8 mouse cellular contexts compared by ENCODE assay signal in the genomic region with DNA sequence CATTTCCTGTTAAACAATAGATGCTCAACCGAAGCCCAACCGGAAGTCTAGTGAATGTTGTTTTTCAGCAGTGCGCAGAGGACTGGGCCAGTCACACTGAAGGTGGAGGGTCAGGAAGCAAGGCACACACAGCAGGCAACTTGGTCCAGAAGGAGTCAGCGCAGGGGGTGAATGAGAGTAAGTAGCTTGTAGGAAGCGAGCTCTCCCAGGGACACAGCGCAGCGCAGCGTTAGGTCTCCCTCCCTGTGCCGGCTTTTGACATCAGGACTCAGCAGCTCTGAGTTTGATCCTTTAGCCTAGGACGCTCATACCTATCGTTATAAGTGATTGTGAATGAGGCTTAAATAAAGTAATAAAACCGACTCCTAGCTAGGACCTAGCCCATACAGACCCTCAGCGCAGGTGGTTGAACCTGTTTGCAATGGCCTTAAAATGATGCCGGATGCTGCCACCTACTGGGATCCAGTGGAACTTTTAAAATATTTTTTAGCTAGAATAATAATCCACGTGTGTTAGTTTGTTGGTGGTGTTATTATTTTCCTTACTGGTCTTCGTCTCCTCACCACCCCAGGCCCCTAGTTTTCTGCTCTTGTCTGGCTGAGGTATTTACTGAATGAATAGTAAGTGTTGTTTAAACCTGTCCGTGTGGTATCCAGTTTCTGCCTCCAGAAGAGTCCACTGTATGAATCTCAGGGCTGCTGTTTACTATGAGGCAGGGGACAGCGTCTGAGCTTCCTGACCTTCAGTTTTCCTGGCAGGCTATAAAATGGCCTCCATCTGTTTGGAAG.
A peak's percentile ranks its signal among the peaks of the same experiment; 100 is the strongest.
DNase-seq lines count a peak whose midpoint lies in the region; ATAC-seq lines count a peak whose summit lies in the region.

No protein-coding gene starts in this region.

- no peak overlapping the region for H3K27ac ChIP-seq in intestine, embryonic 16.5 days (ENCODE audit: low read length)
- no peak overlapping the region for H3K27ac ChIP-seq in limb, embryonic 12.5 days
- no peak overlapping the region for H3K27ac ChIP-seq in midbrain, embryonic 13.5 days

- peak; percentile 6 to 23 for DNase-seq in urinary bladder, adult 18-20 months (ENCODE audit: low spot score in 2 of 2)
- DNase-seq in urinary bladder, postnatal 10 days (ENCODE audit: low spot score), result no peak
- DNase-seq in cerebellum, postnatal 14 days, result peak; percentile 76 to 82
- DNase-seq in gastrocnemius, postnatal 14 days, result peak; percentile 18
- DNase-seq in spleen, postnatal 36 days (ENCODE audit: low spot score in 2 of 2), result peak; percentile 44 to 57

- intact Hi-C loops in gastrocnemius, postnatal 14 days (cut with DNase I; ENCODE audit: low total_unique reads), result no loop called here

- peaks cover 5% of the 10 kb centered on the region; the same call in 1 of the 2 replicates for H3K4me1 ChIP-seq in intestine, embryonic 16.5 days (ENCODE audit: control insufficient read depth, insufficient read depth, low read length)
- no peaks in the 10 kb centered on the region for H3K4me1 ChIP-seq in limb, embryonic 12.5 days (replicated peaks)
- H3K4me1 ChIP-seq in midbrain, embryonic 13.5 days (replicated peaks), result 0 out of 2 replicates have a peak, but pooled peaks cover 3% of the 10 kb centered on the region

- peak overlapping the region; percentile 16; the same call in 1 of the 2 replicates for H3K9ac ChIP-seq in intestine, embryonic 16.5 days (ENCODE audit: low read depth, low read length)
- H3K9ac ChIP-seq in limb, embryonic 12.5 days (replicated peaks), result no peak overlapping the region
- peak overlapping the region; percentile 21; the same call in 1 of the 2 replicates for H3K9ac ChIP-seq in midbrain, embryonic 13.5 days (replicated peaks)

- H3K4me2 ChIP-seq in intestine, embryonic 16.5 days (ENCODE audit: low read depth, low read length), result peak overlapping the region; percentile 48
- H3K4me2 ChIP-seq in limb, embryonic 12.5 days, result peak overlapping the region; percentile 43
- H3K4me2 ChIP-seq in midbrain, embryonic 13.5 days (replicated peaks), result peak overlapping the region; percentile 56

- peak; percentile 84 for ATAC-seq in intestine, embryonic 16.5 days
- ATAC-seq in limb, embryonic 12.5 days (ENCODE audit: insufficient number of reproducible peaks, insufficient read depth, low FRiP score, low TSS enrichment, low read depth), result peak; percentile 78
- ATAC-seq in midbrain, embryonic 13.5 days, result peak; percentile 88

- H3K4me3 ChIP-seq in intestine, embryonic 16.5 days (ENCODE audit: low read length), result peak overlapping the region; percentile 42
- H3K4me3 ChIP-seq in limb, embryonic 12.5 days (replicated peaks), result 0 out of 2 replicates have a peak overlapping the region, but pooled peaks have one; percentile 0
- peak overlapping the region; percentile 28 for H3K4me3 ChIP-seq in midbrain, embryonic 13.5 days (replicated peaks)

- H3K9me3 ChIP-seq in intestine, embryonic 16.5 days (ENCODE audit: control insufficient read depth, low read length), result no peaks in the 10 kb centered on the region
- H3K9me3 ChIP-seq in limb, embryonic 12.5 days, result no peaks in the 10 kb centered on the region
- H3K9me3 ChIP-seq in midbrain, embryonic 13.5 days, result no peaks in the 10 kb centered on the region

- WGBS in intestine, embryonic 16.5 days, result 9% methylated on average over 18 of the region's 18 CpGs
- 21% methylated on average over 18 of the region's 18 CpGs for WGBS in limb, embryonic 12.5 days
- WGBS in midbrain, embryonic 13.5 days, result 13% methylated on average over 18 of the region's 18 CpGs

- H3K27me3 ChIP-seq in intestine, embryonic 16.5 days (replicated peaks; ENCODE audit: control insufficient read depth, insufficient read depth, low read length), result no peaks in the 10 kb centered on the region
- H3K27me3 ChIP-seq in limb, embryonic 12.5 days, result 0 out of 2 replicates have a peak, but pooled peaks cover 5% of the 10 kb centered on the region
- H3K27me3 ChIP-seq in midbrain, embryonic 13.5 days, result 0 out of 2 replicates have a peak, but pooled peaks cover 5% of the 10 kb centered on the region

- H3K36me3 ChIP-seq in intestine, embryonic 16.5 days (ENCODE audit: control insufficient read depth, insufficient read depth, low read length), result no peaks in the 10 kb centered on the region
- no peaks in the 10 kb centered on the region for H3K36me3 ChIP-seq in limb, embryonic 12.5 days
- no peaks in the 10 kb centered on the region for H3K36me3 ChIP-seq in midbrain, embryonic 13.5 days
